Mouse (Mus musculus) brain, embryonic 14.5 days (tissue): Measurements from ENCODE around the gene Shb.

Source experiments
- CTCF ChIP-seq: fragments of 200-500 bp; IDR thresholded peaks from 2 replicates; pipeline ENCODE4 v1.5.1; 2012; ENCODE audit warnings: inconsistent platforms, mild to moderate bottlenecking, moderate library complexity, borderline replicate concordance; ENCODE audit not compliant: insufficient read depth, insufficient read length; ENCODE audit errors: extremely low read depth
- POLR2A ChIP-seq: fragments of 200-500 bp; IDR thresholded peaks from 2 replicates; pipeline ENCODE4 v1.6.1; 2012; ENCODE audit warnings: mild to moderate bottlenecking, inconsistent platforms, borderline replicate concordance; ENCODE audit not compliant: poor library complexity, insufficient read depth, insufficient read length, severe bottlenecking; ENCODE audit errors: extremely low read depth

GRCm38 (mm10) chr4:45459375-45459774, 72.9 kb downstream of the Shb start:
- TF ChIP-seq POLR2A (no peak), CTCF (no peak)
